Mouse (Mus musculus): ENCODE data around the gene Tom1l2. TPM values are rescaled to one million over a fixed set of nuclear protein-coding genes. Genes with fewer than 3 reads are reported as not detected.
A peak's percentile ranks its signal among the peaks of the same experiment; 100 is the strongest.

Tom1l2 gene
- polyA plus RNA-seq, 1 experiment from 2014 or later, result 31.3 TPM

DNA sequence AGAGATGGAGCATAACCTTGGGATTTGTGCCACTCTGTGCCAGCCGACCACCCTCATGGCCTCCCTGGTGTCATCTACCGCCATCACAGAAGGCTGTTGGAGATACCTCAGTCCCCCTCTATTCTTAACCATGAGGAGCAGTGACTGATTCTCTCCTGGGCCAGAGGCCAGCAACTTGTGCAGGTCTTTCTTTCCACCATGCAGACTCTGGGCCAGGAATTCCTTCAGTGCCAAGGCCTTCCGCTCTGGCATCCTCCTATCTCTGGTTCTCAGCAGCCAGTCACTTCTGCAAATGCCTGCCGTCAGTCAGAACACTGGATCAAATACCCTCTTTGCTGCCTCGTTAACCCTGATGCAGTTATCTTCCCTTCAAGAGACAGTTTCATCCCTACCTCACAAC lies 98.4 kb downstream of the Tom1l2 start:
- no peak overlapping the region for H3K4me3 ChIP-seq (replicated peaks)
- H3K9me3 ChIP-seq, result no peaks in the 10 kb centered on the region
- H3K4me2 ChIP-seq, result no peak overlapping the region
- no peaks in the 10 kb centered on the region for H3K4me1 ChIP-seq
- ATAC-seq (ENCODE audit: low FRiP score), result no peak
- no peaks in the 10 kb centered on the region for H3K27me3 ChIP-seq
- no peak overlapping the region for H3K27ac ChIP-seq
- H3K9ac ChIP-seq, result no peak overlapping the region
- WGBS, result 66% methylated on average over 5 of the region's 5 CpGs
- H3K36me3 ChIP-seq (replicated peaks), result peaks cover 5% of the 10 kb centered on the region; the same call in 1 of the 2 replicates

DNA sequence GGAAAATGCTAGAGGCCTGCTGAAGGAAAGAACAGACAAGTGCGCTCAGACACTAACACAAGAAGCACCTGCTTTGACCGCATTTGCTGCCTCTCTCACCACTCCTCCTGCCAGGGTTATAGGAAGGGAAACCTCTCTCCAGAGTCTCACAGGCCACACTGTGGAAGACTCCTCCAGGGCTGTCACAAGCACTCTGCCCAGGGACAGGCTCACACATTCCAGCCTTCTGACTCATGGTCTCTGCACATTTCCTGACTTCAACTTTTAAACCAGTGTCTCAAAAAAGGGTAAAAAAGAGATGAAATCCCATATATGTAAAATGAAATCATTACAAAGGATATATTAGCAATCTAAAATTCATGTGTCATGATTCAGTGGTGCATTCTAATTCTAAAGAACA lies 99.2 kb downstream of the Tom1l2 start:
- Histone ChIP-seq H3K9ac (no peak overlapping the region), H3K27ac (no peak overlapping the region), H3K4me3 (replicated peaks) (no peak overlapping the region), H3K4me2 (no peak overlapping the region), H3K27me3 (no peaks in the 10 kb centered on the region), H3K9me3 (no peaks in the 10 kb centered on the region), H3K36me3 (replicated peaks) (0 out of 2 replicates have a peak, but pooled peaks cover 3% of the 10 kb centered on the region), H3K4me1 (peaks cover 6% of the 10 kb centered on the region)
- WGBS, result 100% methylated on average over 2 of the region's 2 CpGs
- ATAC-seq (ENCODE audit: low FRiP score), result no peak

DNA sequence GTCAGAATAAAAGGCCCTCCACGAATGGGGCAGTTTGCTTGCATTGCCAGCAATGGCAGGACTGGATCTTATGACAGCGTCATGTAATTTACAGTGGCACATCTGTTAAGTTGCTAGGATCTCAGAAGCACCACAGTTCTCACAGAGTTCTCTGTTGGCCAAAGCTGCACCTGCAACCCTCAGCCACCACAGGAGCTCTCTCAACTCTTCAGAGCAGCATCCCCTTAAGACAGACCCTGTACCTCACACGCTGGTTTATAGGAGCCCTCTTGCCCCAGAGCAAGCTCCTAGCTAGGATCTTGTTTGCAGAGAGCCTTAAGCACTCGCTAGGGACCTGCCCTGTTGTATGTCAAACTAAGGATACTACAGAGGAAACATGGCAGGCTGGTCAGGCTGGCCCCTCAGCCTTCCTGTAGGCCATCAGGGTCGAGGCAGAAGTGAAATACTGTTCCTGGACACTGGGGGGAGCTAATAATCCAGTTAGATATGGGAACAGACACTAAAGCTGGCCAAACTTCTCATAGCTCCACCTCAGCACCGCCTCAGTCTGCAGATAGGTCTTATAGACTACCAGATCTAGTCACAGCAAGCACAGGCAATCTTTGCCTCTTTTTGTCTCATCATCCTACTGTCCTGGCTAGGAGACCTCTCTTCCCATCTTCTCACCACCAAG lies 101.6 kb downstream of the Tom1l2 start:
- Histone ChIP-seq H3K4me1 (peaks cover 13% of the 10 kb centered on the region), H3K4me2 (no peak overlapping the region), H3K9ac (no peak overlapping the region), H3K36me3 (replicated peaks) (no peaks in the 10 kb centered on the region), H3K9me3 (no peaks in the 10 kb centered on the region), H3K27me3 (no peaks in the 10 kb centered on the region), H3K4me3 (replicated peaks) (no peak overlapping the region), H3K27ac (no peak overlapping the region)
- ATAC-seq (ENCODE audit: low FRiP score), result no peak
- 58% methylated on average over 6 of the region's 6 CpGs for WGBS

DNA sequence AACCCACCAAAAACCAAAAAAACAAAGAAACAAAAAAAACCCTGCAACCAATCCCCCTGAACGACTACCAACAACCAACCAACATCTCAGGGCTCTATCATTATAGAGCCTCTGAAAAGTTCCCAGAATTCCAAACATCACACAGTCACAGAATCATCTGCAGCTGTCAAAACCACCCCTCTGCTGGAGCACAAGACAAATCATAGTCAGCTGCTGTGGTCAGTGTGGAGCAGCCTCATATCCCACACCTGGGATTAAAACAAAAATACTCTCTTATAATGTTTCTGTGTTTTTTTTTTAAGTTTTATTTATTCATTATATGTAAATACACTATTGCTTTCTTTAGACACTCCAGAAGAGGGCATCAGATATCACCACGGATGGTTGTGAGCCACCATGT lies 102.8 kb downstream of the Tom1l2 start:
- Histone ChIP-seq H3K27ac (no peak overlapping the region), H3K4me3 (replicated peaks) (no peak overlapping the region), H3K27me3 (no peaks in the 10 kb centered on the region), H3K9me3 (no peaks in the 10 kb centered on the region), H3K4me2 (no peak overlapping the region), H3K9ac (no peak overlapping the region), H3K4me1 (peaks cover 13% of the 10 kb centered on the region), H3K36me3 (replicated peaks) (no peaks in the 10 kb centered on the region)
- 81% methylated on average over 2 of the region's 2 CpGs for WGBS
- no peak for ATAC-seq (ENCODE audit: low FRiP score)

DNA sequence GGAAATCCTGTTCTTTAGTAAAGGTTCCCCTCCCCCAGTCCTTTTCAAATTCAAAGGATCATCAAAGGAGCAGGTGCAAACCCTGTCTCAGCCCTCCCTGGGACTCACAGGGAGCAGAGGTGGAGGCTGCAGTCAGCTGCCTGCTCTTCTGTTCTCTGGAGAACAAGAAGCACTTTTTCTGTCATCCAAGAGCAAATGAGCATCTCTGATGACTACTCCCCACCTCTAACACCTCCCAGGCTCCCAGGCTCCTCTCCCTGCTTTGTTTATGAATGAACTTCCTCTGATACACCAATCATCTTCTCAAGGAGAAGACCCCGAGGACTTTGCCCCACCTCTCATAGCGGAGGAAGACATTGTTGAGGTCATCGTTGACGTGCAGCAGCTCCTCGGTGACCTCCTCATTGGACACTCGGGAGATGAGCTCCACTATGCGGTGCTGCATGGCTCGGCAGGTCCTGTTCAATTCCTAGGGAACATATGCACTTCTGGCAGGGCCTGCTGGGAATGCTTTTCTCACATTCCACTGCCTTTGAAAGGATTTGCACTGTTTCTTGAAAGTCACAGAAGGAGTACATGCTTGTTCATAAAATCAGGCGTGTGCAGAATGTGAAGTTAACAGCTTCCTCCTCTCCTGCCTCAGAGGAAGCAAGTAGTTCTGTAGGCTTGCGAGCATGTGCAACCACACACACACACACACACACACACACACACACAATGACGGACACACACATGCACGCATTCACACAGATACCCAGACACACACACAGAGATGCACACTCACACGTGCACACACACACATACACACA lies 103.9 kb downstream of the Tom1l2 start:
- Histone ChIP-seq H3K9ac (no peak overlapping the region), H3K9me3 (no peaks in the 10 kb centered on the region), H3K4me3 (replicated peaks) (no peak overlapping the region), H3K27ac (peak overlapping the region; percentile 80), H3K36me3 (replicated peaks) (no peaks in the 10 kb centered on the region), H3K4me2 (no peak overlapping the region), H3K4me1 (peaks cover 13% of the 10 kb centered on the region), H3K27me3 (no peaks in the 10 kb centered on the region)
- 54% methylated on average over 13 of the region's 13 CpGs for WGBS
- ATAC-seq (ENCODE audit: low FRiP score), result no peak

DNA sequence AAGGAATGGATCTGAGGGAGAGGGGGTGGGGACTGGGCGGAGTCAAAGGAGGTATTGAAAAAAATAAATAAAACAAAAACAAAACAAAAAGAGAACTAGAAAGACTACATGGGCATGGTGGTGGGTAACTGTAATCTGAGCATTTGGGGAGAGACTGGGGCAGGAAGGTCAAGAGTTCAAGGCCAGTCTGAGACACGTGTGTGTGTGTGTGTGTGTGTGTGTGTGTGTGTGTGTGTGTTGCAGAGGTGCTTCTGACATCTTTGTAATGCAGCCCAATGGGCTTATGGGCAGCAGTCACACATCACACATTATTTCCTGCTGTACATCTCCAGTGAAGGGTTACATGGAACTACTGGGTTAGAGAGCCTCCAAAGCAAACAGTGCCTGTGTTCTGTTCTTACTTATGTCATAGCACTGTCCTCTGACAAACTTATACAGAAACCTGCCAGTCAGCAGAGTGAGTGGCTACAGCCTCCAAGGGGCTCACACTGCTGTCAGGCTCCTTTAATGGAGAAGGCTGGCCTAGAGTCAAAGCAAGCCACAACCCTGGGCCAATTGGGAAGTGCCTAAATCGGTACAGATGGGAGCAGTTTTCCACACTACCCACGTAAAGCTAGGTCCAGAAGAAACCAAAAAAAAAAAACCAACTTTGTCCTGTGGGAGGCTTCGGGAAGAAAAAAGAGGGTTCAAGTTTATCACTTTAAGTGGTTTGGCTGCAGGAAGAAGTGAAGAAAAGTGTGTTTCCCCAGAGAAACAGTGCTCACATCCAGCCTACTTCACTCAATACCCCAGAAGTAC lies 104.8 kb downstream of the Tom1l2 start:
- H3K9ac ChIP-seq, result no peak overlapping the region

DNA sequence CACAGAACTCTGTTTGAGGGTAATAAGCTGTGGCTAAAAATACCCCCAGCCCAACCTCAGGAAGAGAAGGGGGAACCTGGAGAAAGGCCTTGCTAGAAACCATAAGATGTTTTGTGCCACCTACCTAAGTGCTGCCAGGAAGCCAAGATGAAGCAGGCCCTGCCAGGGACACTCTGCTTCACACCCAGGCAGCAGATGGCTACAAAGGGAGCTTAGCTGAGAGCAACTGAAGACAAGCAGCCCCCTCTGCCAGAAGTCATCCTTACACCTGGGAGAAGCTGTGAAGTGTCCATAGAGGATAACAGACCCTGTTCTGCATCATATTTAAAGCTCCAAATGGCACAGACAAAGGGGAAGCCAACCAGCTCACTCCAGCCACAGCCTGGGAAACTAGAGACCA lies 106.6 kb downstream of the Tom1l2 start:
- Histone ChIP-seq H3K36me3 (replicated peaks) (peaks cover 7% of the 10 kb centered on the region; the same call in 1 of the 2 replicates), H3K9me3 (no peaks in the 10 kb centered on the region), H3K4me2 (no peak overlapping the region), H3K27ac (no peak overlapping the region), H3K4me3 (replicated peaks) (no peak overlapping the region), H3K9ac (no peak overlapping the region), H3K27me3 (no peaks in the 10 kb centered on the region), H3K4me1 (peaks cover 13% of the 10 kb centered on the region)
- no peak for ATAC-seq (ENCODE audit: low FRiP score)

More for the DNA sequence above, 104.8 kb downstream of the Tom1l2 start:
- 59% methylated on average over 5 of the region's 5 CpGs for WGBS
- Histone ChIP-seq H3K4me1 (peaks cover 13% of the 10 kb centered on the region), H3K27me3 (no peaks in the 10 kb centered on the region), H3K9me3 (no peaks in the 10 kb centered on the region), H3K27ac (peak overlapping the region; percentile 80; the same call in 1 of the 2 replicates), H3K4me2 (no peak overlapping the region), H3K4me3 (replicated peaks) (no peak overlapping the region), H3K36me3 (replicated peaks) (no peaks in the 10 kb centered on the region)
- ATAC-seq (ENCODE audit: low FRiP score), result no peak

DNA sequence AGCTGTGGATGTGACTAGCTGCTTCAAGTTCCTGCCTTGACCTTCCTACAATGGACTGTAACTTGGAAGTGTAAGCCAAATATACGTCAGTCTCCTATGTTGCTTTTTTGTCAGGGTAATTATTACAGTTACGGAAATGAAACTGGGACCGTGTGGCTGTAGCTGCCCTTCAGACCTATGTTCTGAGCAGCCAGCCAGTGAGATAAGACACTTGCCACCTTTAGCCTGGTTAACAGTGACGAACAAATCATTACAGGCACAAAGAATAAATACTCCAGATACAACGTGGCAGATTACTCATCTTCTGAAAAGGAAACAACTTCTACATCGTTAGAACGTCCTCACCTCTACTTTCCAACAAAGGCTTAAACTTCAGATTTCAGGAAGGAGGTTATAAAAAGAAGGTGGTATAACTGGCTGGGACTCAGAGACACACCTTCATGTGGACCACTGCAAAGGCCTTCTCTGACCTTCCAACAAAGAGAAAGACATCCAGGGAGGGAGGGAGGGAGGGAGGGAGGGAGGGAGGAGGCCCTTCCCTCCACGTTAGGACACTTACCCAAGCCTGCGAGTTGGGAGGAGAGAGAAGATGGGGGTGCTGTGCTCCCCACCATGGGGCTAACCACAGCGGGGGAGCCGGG lies 108.1 kb downstream of the Tom1l2 start:
- 69% methylated on average over 11 of the region's 11 CpGs for WGBS
- peaks cover 18% of the 10 kb centered on the region for H3K36me3 ChIP-seq (replicated peaks)
- H3K4me2 ChIP-seq, result no peak overlapping the region
- H3K9me3 ChIP-seq, result no peaks in the 10 kb centered on the region
- ATAC-seq (ENCODE audit: low FRiP score), result no peak
- no peak overlapping the region for H3K27ac ChIP-seq
- peaks cover 13% of the 10 kb centered on the region for H3K4me1 ChIP-seq
- no peak overlapping the region for H3K9ac ChIP-seq
- H3K4me3 ChIP-seq (replicated peaks), result no peak overlapping the region
- H3K27me3 ChIP-seq, result no peaks in the 10 kb centered on the region

DNA sequence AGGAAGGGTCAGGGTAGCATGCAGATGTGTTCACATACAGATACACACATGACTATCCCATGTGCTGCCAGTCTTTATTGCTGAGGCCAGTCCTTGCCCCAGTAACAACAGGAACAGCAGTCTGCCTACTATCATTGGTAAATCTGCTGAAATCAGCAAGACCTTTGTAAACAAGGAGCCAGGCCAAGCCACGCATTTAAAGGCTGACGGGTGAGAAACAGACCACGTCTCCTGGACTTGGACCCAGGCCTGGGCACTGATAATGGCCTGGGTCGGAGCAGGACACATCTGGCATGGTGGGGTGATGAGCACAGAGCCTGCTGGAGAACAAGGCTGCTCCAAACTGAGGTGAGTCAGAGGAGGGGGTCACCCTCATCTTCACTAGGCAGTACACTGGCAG lies 112.2 kb downstream of the Tom1l2 start:
- no peak overlapping the region for H3K4me3 ChIP-seq (replicated peaks)
- H3K9me3 ChIP-seq, result no peaks in the 10 kb centered on the region
- H3K4me1 ChIP-seq, result no peaks in the 10 kb centered on the region
- ATAC-seq (ENCODE audit: low FRiP score), result no peak
- WGBS, result 91% methylated on average over 4 of the region's 4 CpGs
- peaks cover 24% of the 10 kb centered on the region for H3K36me3 ChIP-seq (replicated peaks)
- H3K9ac ChIP-seq, result no peak overlapping the region
- H3K27me3 ChIP-seq, result no peaks in the 10 kb centered on the region
- H3K4me2 ChIP-seq, result no peak overlapping the region
- no peak overlapping the region for H3K27ac ChIP-seq

DNA sequence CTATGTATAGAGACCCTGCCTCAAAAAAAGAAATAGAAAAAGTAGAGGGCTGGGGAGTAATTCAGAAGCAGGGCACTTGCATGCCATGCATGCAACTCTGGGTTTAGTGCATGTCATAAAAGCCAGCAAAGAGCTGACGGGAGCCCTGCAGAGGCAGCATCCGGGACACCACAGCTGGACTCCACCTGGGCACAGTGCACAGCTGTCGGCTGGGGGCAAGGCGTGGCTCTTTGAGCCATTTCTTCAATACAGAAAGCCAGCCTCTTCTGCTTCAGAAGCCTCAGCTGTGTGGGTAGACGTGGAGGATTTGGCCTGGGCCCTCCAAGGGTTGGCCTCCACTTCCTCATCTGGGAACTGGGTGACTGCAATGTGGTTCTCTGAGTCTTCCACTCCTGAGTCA lies 117.4 kb downstream of the Tom1l2 start:
- H3K27me3 ChIP-seq, result no peaks in the 10 kb centered on the region
- WGBS, result 94% methylated on average over 5 of the region's 5 CpGs
- peaks cover 12% of the 10 kb centered on the region; the same call in 1 of the 2 replicates for H3K36me3 ChIP-seq (replicated peaks)
- no peak overlapping the region for H3K4me3 ChIP-seq (replicated peaks)
- H3K27ac ChIP-seq, result no peak overlapping the region
- H3K4me1 ChIP-seq, result peaks cover 12% of the 10 kb centered on the region
- H3K4me2 ChIP-seq, result no peak overlapping the region
- no peaks in the 10 kb centered on the region for H3K9me3 ChIP-seq
- ATAC-seq (ENCODE audit: low FRiP score), result no peak
- H3K9ac ChIP-seq, result no peak overlapping the region

DNA sequence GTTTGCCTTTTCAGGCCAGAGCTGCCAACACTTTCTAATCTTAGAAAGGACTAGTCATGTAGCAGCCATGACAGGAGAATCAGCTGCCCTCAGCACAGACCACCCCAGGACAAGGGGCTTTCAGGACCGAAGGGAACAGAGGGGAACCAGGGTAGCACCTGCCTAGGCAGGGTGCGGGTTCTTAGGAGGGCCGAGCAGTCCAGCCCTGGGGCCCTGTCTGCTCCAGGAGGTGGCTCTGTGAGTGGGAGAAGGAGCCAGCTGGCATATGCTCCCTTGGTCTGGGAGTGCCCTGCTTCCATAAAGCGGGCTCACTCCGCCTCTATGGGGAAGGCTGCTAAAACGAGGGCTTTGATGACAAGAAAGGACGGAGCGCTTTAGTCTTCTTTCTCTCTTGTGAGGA lies 119.5 kb downstream of the Tom1l2 start:
- Histone ChIP-seq H3K4me3 (replicated peaks) (no peak overlapping the region), H3K4me1 (peaks cover 12% of the 10 kb centered on the region), H3K9me3 (no peaks in the 10 kb centered on the region), H3K4me2 (no peak overlapping the region), H3K36me3 (replicated peaks) (peaks cover 7% of the 10 kb centered on the region; the same call in 1 of the 2 replicates), H3K9ac (no peak overlapping the region), H3K27me3 (no peaks in the 10 kb centered on the region), H3K27ac (peak overlapping the region; percentile 27; the same call in 1 of the 2 replicates)
- ATAC-seq (ENCODE audit: low FRiP score), result no peak
- 61% methylated on average over 8 of the region's 8 CpGs for WGBS

Measured in forebrain, embryonic 12.5 days (tissue).